ENCODE assay signal across 8 mouse cellular contexts in genomic region chr17:93141125-93141524, GRCm38 (mm10). TPM values are rescaled to one million over a fixed set of nuclear protein-coding genes. Genes with fewer than 3 reads are reported as not detected.
A peak's percentile ranks its signal among the peaks of the same experiment; 100 is the strongest.
DNase-seq lines count a peak whose midpoint lies in the region.

No protein-coding gene starts in this region.

- peak; percentile 56 for DNase-seq in testis, postnatal 10 days (ENCODE audit: low spot score)
- DNase-seq in testis, postnatal 14 days (ENCODE audit: low spot score) = no peak
- DNase-seq in cerebellum, postnatal 25 days = peak; percentile 42 to 63
- DNase-seq in frontal cortex, postnatal 36 days (ENCODE audit: low spot score in 2 of 2) = peak; percentile 51 to 89
- DNase-seq in left cerebral cortex, postnatal 25 days (ENCODE audit: low spot score in 2 of 2) = peak; percentile 78 to 85
- DNase-seq in right cerebral cortex, postnatal 14 days = peak; percentile 66
- no peak for DNase-seq in spleen, adult 12 weeks (ENCODE audit: low spot score)
- no peak for DNase-seq in heart, adult 18-20 months

- intact Hi-C loops in left cerebral cortex, postnatal 25 days (cut with DNase I) = loop anchor here (5.0 kb wide), 1 partner anchor 929 kb away; no protein-coding TSS in a partner anchor

RNA-seq across cellular contexts. Expression of gene Adcyap1, which starts 57.7 kb away (rescaled TPM):
- 10 to 100 TPM; 38.7 to 43.8 TPM for total RNA-seq in left cerebral cortex, postnatal 25 days (2021)
- total RNA-seq in heart, adult 18-20 months (2021) = not detected

Comparison
In these comparisons a context has a peak if more than half of its experiments do, and no peak if none do; other contexts are left out.
1. DNase-seq: peak in testis, postnatal 10 days (single experiment), cerebellum, postnatal 25 days (2 of 2), frontal cortex, postnatal 36 days (2 of 2), left cerebral cortex, postnatal 25 days (2 of 2) and right cerebral cortex, postnatal 14 days (single experiment); none in testis, postnatal 14 days (single experiment), spleen, adult 12 weeks (single experiment) and heart, adult 18-20 months (0 of 2).
2. RNA of gene Adcyap1, which starts 57.7 kb away (total RNA-seq): 38.7 to 43.8 TPM in left cerebral cortex, postnatal 25 days; not detected in heart, adult 18-20 months; every median in the first group is over 10 times any median in the second.